Mouse (Mus musculus): ENCODE results near the gene Amer2. TPM values are rescaled to one million over a fixed set of nuclear protein-coding genes. Genes with fewer than 3 reads are reported as not detected.
A peak's percentile ranks its signal among the peaks of the same experiment; 100 is the strongest.
"Not testable (repeated sequence)": the region's sequence is repeated elsewhere in the genome, so short reads cannot be mapped to it uniquely, and the experiment has no call there.

Gene Amer2
- total RNA-seq (2021): 10 to 100 TPM; 36.2 to 38.0 TPM
- long read RNA-seq, experiment 1, full-length matches to known transcripts: 4 of 6 reads
- long read RNA-seq, experiment 1, partial matches to known transcripts: 2 of 6 reads
- long read RNA-seq, experiment 1, other reads (novel, unspliced or antisense): 0 of 6 reads
- long read RNA-seq, experiment 2, full-length matches to known transcripts: 11 of 15 reads
- long read RNA-seq, experiment 2, partial matches to known transcripts: 3 of 15 reads
- long read RNA-seq, experiment 2, other reads (novel, unspliced or antisense): 1 of 15 reads

DNA sequence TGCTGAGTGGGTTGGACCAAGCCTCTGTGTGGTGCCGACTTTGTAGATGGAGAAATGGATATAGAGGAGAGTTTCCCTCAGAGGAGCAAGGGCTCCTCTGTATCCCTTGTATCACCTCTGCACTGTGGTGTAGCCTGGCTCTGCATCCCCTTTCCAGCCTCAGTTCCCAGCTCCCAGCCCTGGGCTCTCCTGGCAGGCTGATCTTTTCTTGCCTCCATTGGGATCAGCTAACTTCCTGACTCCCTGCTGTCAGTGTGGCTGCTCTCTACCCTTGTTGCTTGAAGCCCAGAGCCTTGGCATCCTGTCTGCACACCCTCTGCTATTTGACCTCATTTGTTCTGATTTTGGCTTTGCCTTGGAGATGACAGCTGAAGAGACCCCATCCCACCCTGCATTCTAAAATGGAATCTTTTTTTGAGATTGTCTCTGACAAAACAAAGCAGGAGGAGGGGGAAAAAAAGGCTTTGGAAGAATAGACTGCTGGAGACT, at the start of gene Amer2:
TSS of gene Amer2 (plus strand) at position 439 of the 489 bp plus-strand sequence.
- no peak for DNase-seq (ENCODE audit: low spot score in 2 of 2)
- intact Hi-C loops (cut with DNase I): no loop called here

DNA sequence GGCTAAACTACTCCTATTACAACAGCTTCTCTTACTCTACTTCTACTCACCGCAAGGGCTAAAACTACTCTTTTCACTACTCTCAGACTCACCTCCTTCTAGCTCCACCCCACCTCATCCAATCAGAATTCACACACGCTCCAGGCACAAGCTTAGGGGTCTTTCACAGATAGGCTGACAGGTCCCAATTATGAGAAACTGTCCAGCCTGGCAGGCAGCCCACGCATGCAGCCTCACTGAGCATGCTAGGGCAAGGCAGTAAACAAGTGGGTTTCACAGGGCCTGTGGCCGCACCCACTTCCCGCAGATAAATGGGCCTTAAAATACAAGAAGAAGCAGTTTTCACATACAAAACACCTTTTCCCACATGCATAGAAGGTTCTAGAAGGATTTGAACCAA, 33.1 kb upstream of the Amer2 start:
- intact Hi-C loops (cut with DNase I); DNase-seq (ENCODE audit: low spot score in 2 of 2): not testable (repeated sequence)

DNA sequence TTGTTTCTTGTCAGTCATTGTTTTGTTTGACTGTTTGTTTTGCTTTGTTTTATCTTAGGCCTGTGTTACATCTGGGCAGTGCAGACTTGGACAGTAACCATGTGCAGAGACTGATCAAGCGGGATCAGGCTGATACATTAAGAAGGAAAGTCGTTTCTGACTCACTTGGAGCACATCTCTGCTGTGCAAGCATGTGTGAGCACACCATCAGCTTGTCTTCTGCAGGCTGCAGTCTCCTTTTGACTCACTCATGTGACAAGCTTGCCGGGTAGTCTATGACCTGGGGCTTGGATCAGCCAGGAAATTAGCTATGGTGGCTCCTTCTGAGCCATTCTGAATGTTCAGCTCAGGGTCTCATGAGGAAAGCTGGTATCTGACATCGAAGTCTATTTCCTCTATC, 32.5 kb upstream of the Amer2 start:
- DNase-seq (ENCODE audit: low spot score in 2 of 2): no peak
- intact Hi-C loops (cut with DNase I): no loop called here

GRCm38 (mm10) chr14:60345326-60345876, 27.7 kb upstream of the Amer2 start:
- peak in 1 of 2 experiments; percentile 1 for DNase-seq (ENCODE audit: low spot score in 2 of 2)
- intact Hi-C loops (cut with DNase I): no loop called here

GRCm38 (mm10) chr14:60358347-60358746, 14.7 kb upstream of the Amer2 start:
- intact Hi-C loops (cut with DNase I): no loop called here
- DNase-seq (ENCODE audit: low spot score in 2 of 2): no peak

DNA sequence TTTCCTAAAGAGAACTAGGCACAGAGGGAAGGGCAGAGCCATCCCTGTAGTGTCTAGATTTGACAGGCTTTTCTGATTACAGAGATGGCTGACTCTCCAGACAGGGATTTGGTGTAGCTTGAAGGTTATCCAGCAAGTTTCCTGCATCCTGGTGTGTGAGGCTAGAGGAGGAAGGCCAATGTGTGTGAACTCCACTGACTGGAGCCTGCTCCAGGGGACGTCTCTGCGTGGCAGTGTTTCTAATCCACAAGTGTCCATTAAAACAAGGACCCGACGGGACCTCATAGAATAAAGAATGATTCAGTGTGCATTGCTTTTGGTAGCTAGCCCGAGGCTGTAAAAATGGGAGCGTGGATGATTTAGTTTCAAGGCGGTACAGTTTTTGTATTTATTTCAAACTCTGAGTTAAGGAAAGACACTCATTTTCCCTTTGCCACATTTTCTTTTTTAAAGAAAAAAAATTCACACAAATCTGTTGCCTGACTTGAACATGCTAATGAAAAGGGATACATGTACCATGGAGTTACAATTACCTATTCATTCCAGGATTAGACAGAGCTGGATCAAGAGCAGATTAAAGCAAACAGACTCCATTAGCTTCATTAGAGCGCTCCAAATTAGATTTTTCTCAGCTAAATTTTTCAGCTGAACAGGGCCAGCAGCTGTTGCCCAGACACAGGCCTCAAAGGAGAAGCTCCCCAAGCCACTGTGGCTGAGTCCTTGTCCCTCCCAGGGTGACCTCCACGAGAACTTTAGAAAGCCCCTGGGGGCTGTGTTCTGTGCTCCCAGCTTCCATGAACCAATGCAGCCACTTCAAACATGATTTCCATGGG, 11.5 kb upstream of the Amer2 start:
- no peak for DNase-seq (ENCODE audit: low spot score in 2 of 2)
- intact Hi-C loops (cut with DNase I): no loop called here

GRCm38 (mm10) chr14:60366729-60367128, 6.3 kb upstream of the Amer2 start:
- DNase-seq (ENCODE audit: low spot score in 2 of 2): no peak
- intact Hi-C loops (cut with DNase I): loop anchor here (5.0 kb wide), 1 partner anchor 49 kb away; no protein-coding TSS in a partner anchor

DNA sequence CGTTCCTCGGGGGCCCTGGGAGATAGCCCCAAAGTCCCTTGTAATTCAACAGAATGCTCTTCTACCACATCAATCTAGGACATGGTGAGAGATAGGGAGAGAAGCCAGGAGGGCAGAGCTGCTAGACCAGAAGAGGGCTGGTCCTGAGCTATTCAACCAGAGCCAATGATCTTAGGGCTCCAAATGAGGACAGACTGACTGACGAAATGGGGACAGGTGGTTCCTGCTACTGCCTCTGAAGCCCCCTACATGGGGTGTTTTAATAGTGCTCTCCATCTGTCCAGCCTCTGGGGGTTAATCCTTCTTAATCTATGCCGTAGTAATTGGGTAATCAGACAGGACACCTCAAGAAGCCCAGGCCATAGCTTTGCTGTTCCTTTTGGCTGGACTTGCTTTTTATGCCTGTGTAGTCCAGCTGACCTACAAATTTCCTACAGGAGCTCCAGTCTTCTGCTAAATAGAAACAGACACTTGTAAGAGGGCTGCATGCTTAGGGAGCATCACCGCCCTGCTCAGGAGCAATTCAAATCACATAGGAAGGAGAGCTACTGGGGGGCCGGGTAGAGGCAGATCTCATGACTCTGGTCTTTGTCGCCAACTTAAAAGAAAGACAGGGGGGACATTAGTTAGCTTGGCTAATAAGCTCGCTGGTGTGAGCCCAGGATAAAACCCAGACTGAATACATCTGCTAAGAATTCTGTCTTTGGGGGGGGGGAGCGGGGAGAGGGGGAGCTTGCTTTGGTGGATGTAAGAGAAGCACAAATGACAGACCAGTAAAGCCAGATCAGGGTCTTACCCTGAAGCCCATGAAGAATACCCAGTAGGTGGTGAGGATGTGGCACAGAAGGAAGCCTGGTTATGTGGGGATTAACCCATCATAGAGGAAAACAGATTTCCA, 4.0 kb upstream of the Amer2 start:
- intact Hi-C loops (cut with DNase I): loop anchor here (5.0 kb wide), 1 partner anchor 52 kb away; no protein-coding TSS in a partner anchor
- no peak for DNase-seq (ENCODE audit: low spot score in 2 of 2)

DNA sequence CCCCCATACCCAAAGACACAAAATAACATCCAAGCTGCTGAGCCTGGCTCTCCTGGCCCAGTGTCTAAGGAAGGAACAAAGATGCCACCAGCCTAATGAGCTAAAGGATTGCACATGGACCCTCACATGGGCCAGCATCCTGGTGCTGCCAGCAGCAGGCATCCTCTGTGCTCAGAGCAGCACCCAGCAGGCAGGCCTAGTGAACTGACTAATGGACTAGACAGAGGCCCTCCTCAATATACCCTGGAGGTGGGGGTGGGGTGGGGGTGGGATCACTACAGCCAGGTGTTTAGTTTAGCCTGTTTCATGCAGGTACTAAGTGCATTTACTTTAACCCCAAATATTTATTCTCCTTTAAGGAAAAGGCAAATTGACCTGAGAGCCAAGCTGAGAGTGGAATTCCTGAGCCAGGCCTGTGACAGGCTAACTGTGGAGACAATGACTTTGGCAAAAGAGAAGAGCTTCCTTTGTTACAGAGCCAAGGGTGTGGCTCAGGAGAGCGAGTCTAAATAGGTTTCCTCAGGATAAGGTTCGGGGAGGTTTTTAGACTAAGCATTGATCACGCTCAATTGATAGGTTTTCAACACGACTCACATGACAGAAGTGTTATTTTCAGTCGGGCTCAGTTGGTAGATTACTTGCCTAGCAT, 3.3 kb upstream of the Amer2 start:
- intact Hi-C loops (cut with DNase I): loop anchor here (5.0 kb wide), 1 partner anchor 52 kb away; no protein-coding TSS in a partner anchor
- DNase-seq (ENCODE audit: low spot score in 2 of 2): no peak

- no peak for DNase-seq (ENCODE audit: low spot score in 2 of 2)
- intact Hi-C loops (cut with DNase I): loop anchor here (5.0 kb wide), 3 partner anchors 70 to 125 kb away; partner anchors contain the start of genes Gm49336, Mtmr6 and Nupl1
Measured at GRCm38 (mm10) chr14:60377107-60377506, 4.0 kb downstream of the Amer2 start.

DNA sequence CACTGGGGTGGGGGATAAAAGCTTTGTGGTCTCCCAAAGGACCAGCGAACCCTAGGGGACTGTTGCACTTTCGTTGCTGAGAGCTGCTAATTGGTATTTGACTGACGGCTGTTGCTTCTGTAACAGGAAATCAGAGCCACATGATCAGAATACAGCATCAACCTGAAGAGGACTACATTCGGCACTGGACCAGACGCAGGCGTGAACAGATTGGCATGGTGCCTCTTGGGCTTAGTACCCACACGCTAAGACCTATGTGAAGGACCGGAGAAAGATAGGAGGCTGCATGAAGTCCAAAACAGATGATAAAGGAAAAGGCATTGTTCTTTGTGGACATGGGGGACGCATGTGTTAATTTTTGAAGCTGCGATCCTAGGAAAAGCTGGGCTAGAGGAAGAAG, 4.5 kb downstream of the Amer2 start:
- intact Hi-C loops (cut with DNase I): loop anchor here (5.0 kb wide), 3 partner anchors 70 to 125 kb away; partner anchors contain the start of genes Gm49336, Mtmr6 and Nupl1
- DNase-seq (ENCODE audit: low spot score in 2 of 2): peak; percentile 51 to 58

GRCm38 (mm10) chr14:60378057-60378565, 5.1 kb downstream of the Amer2 start:
- DNase-seq (ENCODE audit: low spot score in 2 of 2): peak; percentile 92 to 94
- intact Hi-C loops (cut with DNase I): loop anchor here (2.0 to 5.0 kb wide), 4 partner anchors 37 to 126 kb away; partner anchors contain the start of genes Gm49336, Mtmr6 and Nupl1

- peak; percentile 48 to 61 for DNase-seq (ENCODE audit: low spot score in 2 of 2)
- intact Hi-C loops (cut with DNase I): loop anchor here (2.0 to 5.0 kb wide), 4 partner anchors 36 to 126 kb away; partner anchors contain the start of genes Gm49336, Mtmr6 and Nupl1
Measured at GRCm38 (mm10) chr14:60378566-60379322, 5.7 kb downstream of the Amer2 start.

DNA sequence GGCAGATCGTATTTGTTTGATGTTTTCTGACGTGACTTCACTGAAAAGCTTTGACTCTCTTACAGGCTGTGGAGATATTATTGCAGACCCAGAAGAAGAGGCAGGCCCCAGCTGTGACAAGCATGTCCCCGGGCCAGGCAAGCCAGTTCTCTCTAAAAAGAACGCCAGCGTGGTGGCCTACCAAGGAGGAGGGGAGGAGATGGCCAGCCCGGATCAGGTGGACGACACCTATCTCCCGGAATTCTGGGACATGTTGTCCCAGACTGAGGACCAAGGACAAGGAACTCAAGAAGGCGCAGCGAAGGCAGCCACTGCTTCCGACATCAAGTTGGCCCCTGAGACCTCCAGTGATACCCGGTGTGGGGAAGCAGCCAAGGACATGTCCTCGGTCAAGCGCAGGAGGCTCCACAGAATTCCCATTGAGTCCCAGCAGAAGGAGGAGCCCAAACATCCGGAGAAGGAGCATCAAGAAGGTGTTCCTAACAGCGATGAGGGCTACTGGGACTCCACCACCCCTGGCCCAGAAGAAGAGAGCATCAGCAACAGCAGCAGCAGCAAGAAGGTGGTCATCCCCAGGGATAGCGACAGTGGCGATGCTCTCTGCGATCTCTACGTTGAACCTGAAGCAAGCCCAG, 6.4 kb downstream of the Amer2 start:
- intact Hi-C loops (cut with DNase I): loop anchor here (2.0 to 5.0 kb wide), 4 partner anchors 35 to 127 kb away; partner anchors contain the start of genes Gm49336, Mtmr6 and Nupl1
- DNase-seq (ENCODE audit: low spot score in 2 of 2): peak in 1 of 2 experiments; percentile 21

DNA sequence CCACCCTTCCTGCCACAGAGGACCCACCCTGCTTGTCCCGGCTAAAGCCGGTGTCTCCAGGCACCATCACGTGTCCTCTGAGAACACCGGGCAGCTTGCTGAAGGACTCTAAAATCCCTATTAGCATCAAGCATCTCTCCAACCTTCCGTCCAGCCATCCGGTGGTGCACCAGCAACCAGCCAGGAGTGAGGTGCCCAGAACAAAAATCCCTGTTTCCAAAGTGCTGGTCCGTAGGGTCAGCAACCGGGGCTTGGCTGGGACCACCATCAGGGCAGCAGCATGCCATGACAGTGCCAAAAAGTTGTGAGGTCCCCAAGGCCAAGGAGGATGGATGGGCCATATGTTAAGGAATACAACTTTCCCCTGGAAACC, 6.9 kb downstream of the Amer2 start:
- DNase-seq (ENCODE audit: low spot score in 2 of 2): no peak
- intact Hi-C loops (cut with DNase I): loop anchor here (2.0 to 5.0 kb wide), 4 partner anchors 35 to 128 kb away; partner anchors contain the start of genes Gm49336, Mtmr6 and Nupl1

DNA sequence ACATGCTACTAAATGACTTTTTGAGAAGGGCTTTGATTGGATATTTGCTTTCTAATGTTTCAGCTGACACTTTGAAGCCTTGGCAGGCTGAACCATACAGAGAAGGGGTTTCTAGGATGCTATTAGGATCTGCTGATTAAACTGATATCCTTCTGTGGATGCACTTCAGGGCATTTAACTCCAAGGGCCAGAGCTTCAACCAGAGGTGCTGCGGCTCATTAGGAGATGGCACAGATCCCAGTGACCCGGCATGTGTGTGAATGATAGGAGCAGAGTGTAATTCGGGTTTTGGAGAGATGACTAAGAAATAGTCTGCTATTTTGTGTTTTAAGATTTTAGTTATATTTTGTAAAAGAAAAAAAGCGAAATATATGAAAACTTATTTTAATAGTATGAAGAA, 8.6 kb downstream of the Amer2 start:
- DNase-seq (ENCODE audit: low spot score in 2 of 2): no peak
- intact Hi-C loops (cut with DNase I): no loop called here

GRCm38 (mm10) chr14:60383816-60384215, 10.8 kb downstream of the Amer2 start:
- DNase-seq (ENCODE audit: low spot score in 2 of 2): no peak
- intact Hi-C loops (cut with DNase I): no loop called here

Data from left cerebral cortex, postnatal 14 days (tissue).